Mouse (Mus musculus): ENCODE measurements around the gene Spint1.

DNA sequence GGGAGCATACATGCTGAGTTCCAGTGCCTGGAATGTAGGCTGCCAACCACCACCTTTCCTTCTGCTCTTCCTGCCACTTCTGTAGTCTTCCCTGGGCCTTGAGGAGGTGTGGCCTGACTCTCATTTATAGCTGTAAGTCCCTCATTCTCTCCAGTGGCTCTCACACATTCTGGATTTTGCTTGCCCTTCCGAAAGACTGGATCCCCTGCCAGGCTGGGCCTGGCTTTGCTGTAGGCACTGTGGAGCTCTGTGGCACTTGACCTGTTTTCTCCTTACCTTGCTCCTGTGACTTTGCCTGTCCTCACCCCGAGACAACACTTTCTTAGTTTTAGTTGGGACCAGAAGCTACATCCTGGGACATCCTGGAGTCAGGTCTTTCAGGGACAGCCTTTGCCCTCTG is 61.7 kb downstream of the Spint1 start:
- no peak for TF ChIP-seq CTCF (IDR thresholded peaks at IDR 0.05)
- TF ChIP-seq EP300 (IDR thresholded peaks at IDR 0.05) = no peak

Data from lung, postnatal 0 days (tissue).